Mouse (Mus musculus) kidney, postnatal 10 days (tissue): Measurements from ENCODE around the gene Zfp423.
A peak's percentile ranks its signal among the peaks of the same experiment; 100 is the strongest.

ENCODE experiments used
- DNase-seq: peaks from one replicate; pipeline ENCODE4 v3.0.0; 2021; ENCODE audit warnings: mixed read lengths

The Zfp423 gene

DNA sequence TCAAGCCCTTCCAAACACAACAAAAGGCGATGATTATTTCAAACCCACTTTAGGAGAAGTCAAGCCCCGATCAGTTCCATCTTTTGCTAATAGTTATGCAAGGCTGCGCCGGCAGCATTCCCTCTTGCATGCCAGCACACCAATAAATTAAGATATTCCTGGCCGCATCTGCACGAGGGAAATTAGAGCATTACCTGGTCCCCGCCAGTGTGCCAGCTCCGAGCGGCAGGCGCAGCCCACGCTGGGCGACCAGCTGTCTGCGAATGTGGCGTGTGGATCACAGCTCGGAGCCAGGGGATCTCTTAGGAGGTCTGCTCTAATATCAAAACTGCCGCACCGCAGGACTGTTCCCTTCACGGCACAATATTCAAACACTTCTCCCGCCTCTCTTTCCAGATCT, 217.4 kb downstream of the Zfp423 start:
- no peak for DNase-seq

GRCm38 (mm10) chr8:87740946-87741530, 218.4 kb downstream of the Zfp423 start:
- DNase-seq = no peak

GRCm38 (mm10) chr8:87737900-87738299, 221.5 kb downstream of the Zfp423 start:
- no peak for DNase-seq

DNA sequence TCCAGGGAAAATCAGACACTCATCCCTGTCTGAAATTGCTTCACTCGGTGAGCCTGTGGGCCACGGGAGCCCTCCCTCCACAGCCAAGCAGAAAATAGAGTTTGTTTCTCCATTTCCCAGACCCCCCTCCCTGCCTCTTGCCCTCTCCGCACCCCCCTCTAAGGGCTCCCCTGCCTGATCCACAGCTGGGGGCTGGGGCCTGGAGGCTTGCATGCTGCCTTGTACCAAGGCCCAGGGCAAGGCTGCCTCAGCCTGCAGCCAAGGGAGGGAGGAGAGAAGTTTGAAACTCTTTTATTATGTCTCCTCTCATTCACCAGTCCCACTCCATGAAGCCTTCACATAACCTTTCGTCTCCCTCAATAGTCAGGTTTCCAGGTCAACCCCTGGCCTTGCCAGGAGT, 224.5 kb downstream of the Zfp423 start:
- no peak for DNase-seq

DNA sequence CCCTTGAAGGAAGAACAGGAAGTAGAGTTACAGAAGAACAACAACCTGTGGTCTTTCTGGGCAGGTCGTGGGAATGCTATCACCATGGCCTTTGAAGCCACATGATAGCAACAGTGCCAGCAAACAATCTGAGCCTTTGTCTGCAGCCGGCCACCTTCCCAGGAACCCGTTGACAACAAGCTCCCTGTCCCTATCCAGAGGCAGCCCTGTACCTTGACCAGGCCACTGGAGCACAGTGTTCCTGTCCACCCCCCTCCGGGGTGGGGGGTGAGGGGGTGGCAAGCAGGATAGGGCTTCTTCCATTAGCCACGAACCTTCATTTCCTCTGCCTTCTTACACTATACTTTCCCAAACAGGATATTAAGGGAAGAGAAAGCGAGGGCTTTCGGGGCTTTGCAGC, 224.9 kb downstream of the Zfp423 start:
- no peak for DNase-seq

DNA sequence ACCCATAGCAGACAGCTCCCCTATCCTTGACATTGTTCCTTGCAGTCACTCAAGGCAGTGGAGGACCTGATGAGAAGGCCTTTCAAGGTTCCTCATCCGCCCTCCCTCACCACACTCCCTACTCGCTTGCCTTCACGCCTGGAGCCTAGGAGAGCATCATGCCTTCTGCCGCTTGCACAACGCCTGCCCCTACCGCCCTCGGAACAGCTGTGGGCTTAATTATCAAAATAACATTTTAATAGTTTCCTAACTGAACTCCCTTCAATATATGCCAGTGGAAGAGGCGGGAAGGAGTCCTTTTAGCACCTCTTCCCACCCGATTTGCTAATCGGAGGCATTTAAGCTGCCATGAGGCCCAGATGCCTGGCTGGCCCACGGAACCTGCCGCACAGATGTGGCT, 228.3 kb downstream of the Zfp423 start:
- DNase-seq = no peak

DNA sequence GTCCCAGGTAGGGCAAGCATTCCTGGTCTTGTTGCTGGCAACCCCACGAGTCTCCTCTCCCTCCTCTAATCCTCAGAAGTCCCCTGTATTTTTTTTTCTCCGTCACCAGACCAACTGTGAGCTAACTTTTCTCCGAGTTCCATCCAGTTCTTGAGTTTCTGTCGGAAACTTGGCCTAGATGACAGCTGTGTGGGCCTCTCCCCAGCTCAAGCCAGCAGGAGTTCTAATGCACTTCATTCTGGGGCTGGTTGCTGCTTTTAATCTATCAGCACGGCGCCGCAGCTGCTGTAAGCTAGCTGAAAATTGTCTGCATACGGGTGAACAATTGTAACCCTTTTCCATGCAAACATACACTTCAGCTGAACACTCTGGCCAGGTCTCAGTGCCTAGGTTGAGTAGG, 236.4 kb downstream of the Zfp423 start:
- DNase-seq = no peak

DNA sequence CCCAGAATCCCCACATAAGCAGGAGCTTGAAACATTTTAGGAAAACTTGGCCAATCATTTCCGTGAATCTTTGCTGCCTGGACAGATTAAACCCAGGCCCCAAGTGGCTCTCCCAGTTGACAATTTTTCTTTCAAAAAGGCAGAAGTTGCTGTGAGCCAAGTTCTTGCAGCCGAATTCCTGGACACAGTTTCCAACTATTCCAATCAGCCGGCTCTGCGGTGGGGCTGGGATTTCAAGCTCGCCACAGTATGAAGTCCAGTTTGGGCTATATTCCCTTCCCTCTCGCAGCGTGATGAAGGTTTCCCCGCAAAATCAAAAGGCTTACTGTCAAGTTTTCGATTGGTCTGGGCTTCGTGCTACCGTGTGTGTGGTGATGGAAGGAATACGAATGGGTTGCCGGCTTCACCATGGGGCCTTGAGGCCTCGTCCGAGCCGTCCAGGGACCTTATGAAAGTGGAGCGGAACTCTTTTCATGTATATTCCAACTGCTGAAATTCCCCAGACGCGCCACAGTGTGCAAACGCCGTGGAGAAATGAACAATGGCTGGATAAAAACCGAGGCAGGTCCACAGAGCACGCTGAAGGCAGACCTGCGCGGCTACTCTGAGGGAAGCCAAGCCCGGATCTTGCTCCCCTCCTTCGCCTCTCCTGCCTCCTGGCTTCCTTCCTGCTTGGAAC, 240.1 kb downstream of the Zfp423 start:
- peak; percentile 46 for DNase-seq

GRCm38 (mm10) chr8:87717445-87717844, 241.9 kb downstream of the Zfp423 start:
- DNase-seq = no peak

GRCm38 (mm10) chr8:87716726-87717248, 242.6 kb downstream of the Zfp423 start:
- no peak for DNase-seq

GRCm38 (mm10) chr8:87715731-87716682, 243.4 kb downstream of the Zfp423 start:
- DNase-seq = peak; percentile 89

- DNase-seq = no peak
Observed at GRCm38 (mm10) chr8:87713946-87714345, 245.4 kb downstream of the Zfp423 start.

DNA sequence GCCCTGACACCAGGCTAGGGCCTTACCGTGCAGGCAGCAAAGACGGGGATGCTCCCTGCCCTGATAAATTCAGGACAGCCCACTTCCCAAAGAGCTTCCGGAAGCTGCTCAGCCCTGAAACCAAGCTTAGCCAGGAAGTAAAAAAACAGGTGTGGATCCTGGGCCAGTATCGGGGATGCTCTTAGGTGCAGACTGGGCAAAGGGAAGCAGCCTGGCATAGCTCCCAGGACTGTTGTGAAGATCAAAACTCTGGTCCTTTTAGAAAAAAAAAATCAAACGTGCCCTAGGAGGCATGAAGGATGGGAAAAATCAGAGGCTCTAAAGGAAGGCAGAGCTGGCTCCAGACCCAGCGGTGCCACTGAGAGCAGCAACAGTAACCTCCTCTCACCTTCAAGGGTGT, 247.4 kb downstream of the Zfp423 start:
- no peak for DNase-seq

GRCm38 (mm10) chr8:87708127-87708637, 251.2 kb downstream of the Zfp423 start:
- DNase-seq = no peak

DNA sequence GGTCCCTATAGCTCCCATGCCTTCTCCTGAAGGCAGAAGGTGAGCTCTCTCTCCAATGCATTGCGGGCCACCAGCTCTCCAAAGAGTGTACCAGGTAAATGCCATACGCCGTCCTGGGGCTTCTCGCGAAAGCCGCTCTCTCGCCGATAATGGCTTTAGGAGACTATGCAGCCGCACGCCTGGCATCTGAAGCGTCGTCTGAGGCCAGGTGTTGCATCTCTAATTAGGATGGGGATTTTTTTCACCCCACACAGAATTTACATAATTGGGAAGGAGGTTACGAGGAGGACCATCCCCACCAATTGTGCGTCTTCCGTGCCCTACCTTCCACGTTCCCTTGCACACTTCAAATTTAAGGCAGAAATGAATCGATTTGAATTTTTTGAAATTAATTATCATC, 252.2 kb downstream of the Zfp423 start:
- DNase-seq = no peak

GRCm38 (mm10) chr8:87704756-87705155, 254.6 kb downstream of the Zfp423 start:
- DNase-seq = no peak

DNA sequence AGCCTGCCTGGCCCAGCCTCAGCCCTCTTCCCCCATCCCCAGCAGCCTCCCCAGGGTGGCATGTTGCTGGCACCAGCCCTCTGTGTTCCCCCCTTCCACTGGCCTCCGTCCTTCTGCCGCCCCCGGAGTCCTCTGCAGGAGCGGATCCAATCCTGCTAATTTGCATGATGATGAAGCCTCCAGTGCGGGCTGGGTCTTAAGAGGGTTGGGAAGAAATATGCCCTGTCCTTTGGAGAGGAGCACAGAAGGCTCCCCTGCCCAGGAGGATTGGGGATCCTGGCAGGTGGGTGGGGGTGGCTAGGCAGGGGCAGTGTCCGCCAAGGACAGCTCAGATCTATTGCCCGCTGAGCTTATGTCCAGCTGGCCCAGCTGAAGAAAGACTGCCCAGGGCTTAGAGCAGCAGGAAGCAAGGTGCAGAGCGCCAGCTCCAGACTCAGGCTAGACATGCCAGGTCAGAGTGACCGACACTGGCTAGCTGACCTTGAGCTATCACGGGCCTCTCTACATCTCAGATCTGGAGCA, 256.5 kb downstream of the Zfp423 start:
- DNase-seq = no peak

GRCm38 (mm10) chr8:87702051-87702521, 257.3 kb downstream of the Zfp423 start:
- DNase-seq = peak; percentile 55

DNA sequence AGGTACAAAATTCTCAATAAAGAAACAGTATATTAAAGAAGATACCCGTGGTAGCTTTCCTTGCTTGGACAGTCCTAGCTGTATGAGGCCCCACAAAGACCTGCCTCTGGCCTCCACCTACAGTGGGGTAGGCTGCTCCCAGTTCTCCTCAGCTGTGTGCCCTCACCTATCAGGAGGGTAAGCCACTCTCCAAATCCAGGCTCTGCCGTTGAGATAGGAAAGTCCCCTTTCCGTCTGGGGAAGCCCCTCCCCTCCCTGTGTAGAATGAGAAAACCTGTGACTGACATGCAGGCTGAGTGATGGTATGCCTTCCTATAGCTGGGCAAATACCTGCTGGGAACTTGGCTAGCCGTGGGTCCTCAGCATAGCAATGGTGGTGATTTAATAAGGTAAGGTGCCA, 257.8 kb downstream of the Zfp423 start:
- no peak for DNase-seq

GRCm38 (mm10) chr8:87700321-87700720, 259.1 kb downstream of the Zfp423 start:
- peak; percentile 72 for DNase-seq

DNA sequence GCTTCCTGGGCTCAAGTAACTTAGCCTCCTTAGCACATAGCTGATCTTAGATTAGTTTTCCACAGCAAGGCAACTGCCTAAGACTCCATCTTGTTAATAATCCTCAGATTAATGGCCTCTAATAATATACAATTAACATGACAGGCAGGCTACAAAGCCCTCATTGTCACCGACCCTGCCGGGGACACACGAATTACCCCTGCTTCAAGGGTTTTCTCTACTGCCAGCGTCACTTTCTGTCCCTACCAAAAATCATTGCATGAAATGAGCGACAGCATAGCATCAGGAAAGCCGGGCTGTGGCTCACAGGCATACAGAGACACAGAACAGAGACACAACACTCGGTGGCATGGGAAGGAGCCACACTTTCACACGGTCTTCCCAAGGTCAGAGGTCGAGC, 262.3 kb downstream of the Zfp423 start:
- no peak for DNase-seq

GRCm38 (mm10) chr8:87693741-87694140, 265.7 kb downstream of the Zfp423 start:
- DNase-seq = no peak
